Mouse (Mus musculus): ENCODE measurements around the gene Kat2b. TPM values are rescaled to one million over a fixed set of nuclear protein-coding genes. Genes with fewer than 3 reads are reported as not detected.

The Kat2b gene
- total and polyA plus RNA-seq, 3 experiments: 6.2 to 7.4 TPM; not detected in 1

- H3K9ac ChIP-seq (ENCODE audit: control insufficient read depth, low read depth, low read length, poor library complexity, severe bottlenecking): no peak overlapping the region
- H3K27ac ChIP-seq (ENCODE audit: control insufficient read depth, low read depth, low read length): no peak overlapping the region
- peaks cover 0 to 12% of the 10 kb centered on the region in 2 experiments; a peak in 2 of 4 replicates for H3K36me3 ChIP-seq (ENCODE audit: control insufficient read depth in 1 of 2, insufficient read depth in 2 of 2, low read length in 2 of 2)
- DNase-seq (ENCODE audit: low read depth, low spot score): no peak
- H3K4me3 ChIP-seq (ENCODE audit: control insufficient read depth in 1 of 2, insufficient read depth in 1 of 2, low read depth in 2 of 2, low read length in 2 of 2): no peak overlapping the region
- H3K27me3 ChIP-seq (ENCODE audit: control insufficient read depth in 1 of 2, insufficient read depth in 2 of 2, low read length in 2 of 2): no peaks in the 10 kb centered on the region
- H3K9me3 ChIP-seq (replicated peaks; ENCODE audit: insufficient read depth, low read length): no peaks in the 10 kb centered on the region
- no peak for TF ChIP-seq ZNF384 (IDR thresholded peaks at IDR 0.05; ENCODE audit: low read depth, low read length)
- no peak for TF ChIP-seq ZC3H11A (IDR thresholded peaks at IDR 0.05; ENCODE audit: low read depth, low read length)
- TF ChIP-seq JUND (IDR thresholded peaks at IDR 0.05; ENCODE audit: low read depth, low read length): no peak
- TF ChIP-seq NRF1 (IDR thresholded peaks at IDR 0.05; ENCODE audit: insufficient read depth, low read depth, low read length, poor library complexity, severe bottlenecking): no peak
- TF ChIP-seq TCF12 (IDR thresholded peaks at IDR 0.05; ENCODE audit: low read depth, low read length): no peak
- no peak for TF ChIP-seq MAFK (IDR thresholded peaks at IDR 0.05; ENCODE audit: borderline replicate concordance, low read depth, low read length)
- TF ChIP-seq POLR2AphosphoS5 (IDR thresholded peaks at IDR 0.05; ENCODE audit: borderline replicate concordance, low read depth, low read length): no peak
- no peak for TF ChIP-seq CHD2 (IDR thresholded peaks at IDR 0.05; ENCODE audit: low read length)
- TF ChIP-seq RAD21 (IDR thresholded peaks at IDR 0.05; ENCODE audit: low read depth, low read length): no peak
- H3K4me1 ChIP-seq (ENCODE audit: control insufficient read depth in 1 of 2, insufficient read depth in 2 of 2, low read length in 2 of 2): no peaks in the 10 kb centered on the region
- no peaks in the 10 kb centered on the region for H3K79me2 ChIP-seq (ENCODE audit: control insufficient read depth, insufficient read depth, low read length, poor library complexity)
Observed at GRCm38 (mm10) chr17:53650251-53650661, 83.6 kb downstream of the Kat2b start.

- H3K36me3 ChIP-seq (ENCODE audit: control insufficient read depth in 1 of 2, insufficient read depth in 2 of 2, low read length in 2 of 2): peaks cover 2 to 5% of the 10 kb centered on the region in 2 experiments; a peak in 2 of 4 replicates
- no peaks in the 10 kb centered on the region for H3K4me1 ChIP-seq (ENCODE audit: control insufficient read depth in 1 of 2, insufficient read depth in 2 of 2, low read length in 2 of 2)
- H3K79me2 ChIP-seq (ENCODE audit: control insufficient read depth, insufficient read depth, low read length, poor library complexity): no peaks in the 10 kb centered on the region
- no peaks in the 10 kb centered on the region for H3K27me3 ChIP-seq (ENCODE audit: control insufficient read depth in 1 of 2, insufficient read depth in 2 of 2, low read length in 2 of 2)
- DNase-seq (ENCODE audit: low read depth, low spot score): no peak
- H3K9me3 ChIP-seq (replicated peaks; ENCODE audit: insufficient read depth, low read length): no peaks in the 10 kb centered on the region
- TF ChIP-seq POLR2AphosphoS5 (IDR thresholded peaks at IDR 0.05; ENCODE audit: borderline replicate concordance, low read depth, low read length) (no peak), MXI1 (IDR thresholded peaks at IDR 0.05; ENCODE audit: low read depth, low read length) (no peak), USF2 (IDR thresholded peaks at IDR 0.05; ENCODE audit: borderline replicate concordance in 1 of 2, insufficient read depth in 1 of 2, low read depth in 1 of 2, low read length in 2 of 2) (no peak), HCFC1 (IDR thresholded peaks at IDR 0.05; ENCODE audit: low read depth, low read length) (no peak), GABPA (IDR thresholded peaks at IDR 0.05; ENCODE audit: low read depth, low read length) (no peak), KAT2A (conservative IDR thresholded peaks at IDR 0.05; ENCODE audit: low read depth, low read length) (no peak), ELF1 (IDR thresholded peaks at IDR 0.05; ENCODE audit: low read depth, low read length) (no peak), CHD2 (IDR thresholded peaks at IDR 0.05; ENCODE audit: low read length) (no peak), GATA1 (IDR thresholded peaks at IDR 0.05; ENCODE audit: low read depth, low read length) (no peak), NELFE (IDR thresholded peaks at IDR 0.05; ENCODE audit: low read depth, low read length) (no peak), TCF12 (IDR thresholded peaks at IDR 0.05; ENCODE audit: low read depth, low read length) (no peak), JUND (IDR thresholded peaks at IDR 0.05; ENCODE audit: low read depth, low read length) (no peak)
- no peak overlapping the region for H3K27ac ChIP-seq (ENCODE audit: control insufficient read depth, low read depth, low read length)
- no peak overlapping the region for H3K9ac ChIP-seq (ENCODE audit: control insufficient read depth, low read depth, low read length, poor library complexity, severe bottlenecking)
- H3K4me3 ChIP-seq (ENCODE audit: control insufficient read depth in 1 of 2, insufficient read depth in 1 of 2, low read depth in 2 of 2, low read length in 2 of 2): no peak overlapping the region
Observed at GRCm38 (mm10) chr17:53654596-53654995, 87.9 kb downstream of the Kat2b start.

Data from MEL (cell line).